12 mouse cellular contexts compared by ENCODE assay signal in genomic region chr2:19704272-19704671, GRCm38 (mm10). TPM values are rescaled to one million over a fixed set of nuclear protein-coding genes. Genes with fewer than 3 reads are reported as not detected.
DNase-seq lines count a peak whose midpoint lies in the region; ATAC-seq lines count a peak whose summit lies in the region.
"Had no signal": no experiment of that assay in that cellular context is flagged by ENCODE, and none has a peak within 500 bp of the region (broad histone marks: within the 10 kb centered on the region; RNA-seq: fewer than 3 reads in every experiment).

No protein-coding gene starts in this region.

- no peak overlapping the region for H3K4me3 ChIP-seq in embryonic facial prominence, embryonic 14.5 days (ENCODE audit: low read depth, low read length)
- no peak overlapping the region for H3K4me3 ChIP-seq in embryonic facial prominence, embryonic 10.5 days
- H3K4me3 ChIP-seq: limb, embryonic 15.5 days; midbrain, embryonic 15.5 days; neural tube, embryonic 12.5 days had no signal

- 0 out of 2 replicates have a peak, but pooled peaks cover 3% of the 10 kb centered on the region for H3K9me3 ChIP-seq in embryonic facial prominence, embryonic 14.5 days (ENCODE audit: control insufficient read depth, low read length)
- H3K9me3 ChIP-seq in embryonic facial prominence, embryonic 10.5 days, result no peaks in the 10 kb centered on the region
- H3K9me3 ChIP-seq: limb, embryonic 15.5 days; midbrain, embryonic 15.5 days; neural tube, embryonic 12.5 days had no signal

- no peaks in the 10 kb centered on the region for H3K4me1 ChIP-seq in embryonic facial prominence, embryonic 14.5 days (ENCODE audit: control insufficient read depth, insufficient read depth, low read length)
- H3K4me1 ChIP-seq in embryonic facial prominence, embryonic 10.5 days, result no peaks in the 10 kb centered on the region
- H3K4me1 ChIP-seq: midbrain, embryonic 15.5 days; neural tube, embryonic 12.5 days had no signal

- no peaks in the 10 kb centered on the region for H3K27me3 ChIP-seq in embryonic facial prominence, embryonic 14.5 days (replicated peaks; ENCODE audit: control insufficient read depth, insufficient read depth, low read length)
- H3K27me3 ChIP-seq in embryonic facial prominence, embryonic 10.5 days (replicated peaks; ENCODE audit: low read depth, poor library complexity, severe bottlenecking), result no peaks in the 10 kb centered on the region
- H3K27me3 ChIP-seq: limb, embryonic 15.5 days; midbrain, embryonic 15.5 days; neural tube, embryonic 12.5 days had no signal

- H3K9ac ChIP-seq in embryonic facial prominence, embryonic 14.5 days (ENCODE audit: low read depth, low read length), result no peak overlapping the region
- H3K9ac ChIP-seq: limb, embryonic 15.5 days; midbrain, embryonic 15.5 days; neural tube, embryonic 12.5 days had no signal

- no peak overlapping the region for H3K4me2 ChIP-seq in embryonic facial prominence, embryonic 14.5 days (ENCODE audit: low read depth, low read length)
- H3K4me2 ChIP-seq: limb, embryonic 15.5 days; midbrain, embryonic 15.5 days; neural tube, embryonic 12.5 days had no signal

- no peak for ATAC-seq in embryonic facial prominence, embryonic 14.5 days (ENCODE audit: low read depth)

- intact Hi-C loops in heart, postnatal 10 days (cut with DNase I), result loop anchor here (2.0 kb wide), 1 partner anchor 45 kb away; no protein-coding TSS in a partner anchor

- H3K36me3 ChIP-seq in embryonic facial prominence, embryonic 14.5 days (ENCODE audit: control insufficient read depth, insufficient read depth, low read length), result no peaks in the 10 kb centered on the region
- no peaks in the 10 kb centered on the region for H3K36me3 ChIP-seq in embryonic facial prominence, embryonic 10.5 days (replicated peaks)
- H3K36me3 ChIP-seq: limb, embryonic 15.5 days; midbrain, embryonic 15.5 days; neural tube, embryonic 12.5 days had no signal

- no peak overlapping the region for H3K27ac ChIP-seq in embryonic facial prominence, embryonic 14.5 days (replicated peaks; ENCODE audit: low read depth, low read length)
- no peak overlapping the region for H3K27ac ChIP-seq in embryonic facial prominence, embryonic 10.5 days (replicated peaks)
- H3K27ac ChIP-seq: limb, embryonic 15.5 days; macrophage; midbrain, embryonic 15.5 days; neural tube, embryonic 12.5 days had no signal

- peak; percentile 20 for DNase-seq in embryonic facial prominence, embryonic 14.5 days (ENCODE audit: low spot score)
- no peak for DNase-seq in embryonic facial prominence, embryonic 10.5 days (ENCODE audit: low spot score)
- DNase-seq in kidney, postnatal 4 days, result peak; percentile 6 to 12
- no peak for DNase-seq in kidney, adult 18-20 months
- peak; percentile 26 for DNase-seq in heart, adult 8-10 months (ENCODE audit: low spot score)
- DNase-seq in heart, postnatal 10 days, result peak; percentile 66 to 70
- no peak for DNase-seq in ovary, postnatal 14 days (ENCODE audit: low spot score)
- no peak for DNase-seq in urinary bladder, postnatal 25 days (ENCODE audit: low spot score)

RNA-seq across cellular contexts. Expression of gene Otud1, which starts 46.7 kb away (rescaled TPM):
- 2.5 and 2.9 TPM in 2 replicates for polyA plus RNA-seq in embryonic facial prominence, embryonic 14.5 days (2014; fragmentation: Nextera tagmentation; extraction: Ambion mirVana)
- polyA plus RNA-seq in embryonic facial prominence, embryonic 10.5 days (2016; fragmentation: Nextera tagmentation; extraction: Ambion mirVana), result 0.26 and 0.61 TPM in 2 replicates
- total RNA-seq in heart, adult 8-10 months (2022), result 10 to 100 TPM; 12.5 to 30.7 (median 21.5) TPM
- total RNA-seq in heart, postnatal 10 days (2021), result 10 to 100 TPM; 18.9 to 20.1 TPM

Comparison
In these comparisons a context has a peak if more than half of its experiments do, and no peak if none do; other contexts are left out.
1. DNase-seq: peak in embryonic facial prominence, embryonic 14.5 days (single experiment), kidney, postnatal 4 days (2 of 2), heart, adult 8-10 months (single experiment) and heart, postnatal 10 days (2 of 2); none in embryonic facial prominence, embryonic 10.5 days (single experiment), kidney, adult 18-20 months (single experiment), ovary, postnatal 14 days (single experiment) and urinary bladder, postnatal 25 days (single experiment).